Mouse (Mus musculus) cerebellum, adult 18-20 months (tissue): ENCODE measurements around the gene Timm22.

Experiments
- DNase-seq, 2 experiments: peaks; one replicate each; pipeline ENCODE4 v3.0.0; 2021

Gene Timm22

GRCm38 (mm10) chr11:76406702-76407583, at the start of gene Timm22:
TSS of gene Timm22 (plus strand) at chr11:76406952.
- peak; percentile 99 for DNase-seq

GRCm38 (mm10) chr11:76357464-76357863, 49.3 kb upstream of the Timm22 start:
- DNase-seq, result no peak

- no peak for DNase-seq
Observed at GRCm38 (mm10) chr11:76358628-76359320, 48.0 kb upstream of the Timm22 start.

- DNase-seq, result no peak
Observed at GRCm38 (mm10) chr11:76360255-76360654, 46.5 kb upstream of the Timm22 start.

GRCm38 (mm10) chr11:76361422-76361821, 45.3 kb upstream of the Timm22 start:
- DNase-seq, result no peak

- DNase-seq, result no peak
Observed at GRCm38 (mm10) chr11:76363178-76363577, 43.6 kb upstream of the Timm22 start.

- peak in 1 of 2 experiments; percentile 46 for DNase-seq
Observed at GRCm38 (mm10) chr11:76363636-76364035, 43.1 kb upstream of the Timm22 start.

GRCm38 (mm10) chr11:76364038-76364437, 42.7 kb upstream of the Timm22 start:
- DNase-seq, result no peak

GRCm38 (mm10) chr11:76366720-76367119, 40.0 kb upstream of the Timm22 start:
- DNase-seq, result no peak

- no peak for DNase-seq
Observed at GRCm38 (mm10) chr11:76370491-76370890, 36.3 kb upstream of the Timm22 start.

- DNase-seq, result peak; percentile 33 to 46
Observed at GRCm38 (mm10) chr11:76372120-76372519, 34.6 kb upstream of the Timm22 start.

- DNase-seq, result peak; percentile 63 to 71
Observed at GRCm38 (mm10) chr11:76372534-76372933, 34.2 kb upstream of the Timm22 start.

- no peak for DNase-seq
Observed at GRCm38 (mm10) chr11:76374491-76375185, 32.1 kb upstream of the Timm22 start.

- peak in 1 of 2 experiments; percentile 55 for DNase-seq
Observed at GRCm38 (mm10) chr11:76376425-76376824, 30.3 kb upstream of the Timm22 start.

- DNase-seq, result no peak
Observed at GRCm38 (mm10) chr11:76379921-76380544, 26.7 kb upstream of the Timm22 start.

GRCm38 (mm10) chr11:76381201-76381885, 25.4 kb upstream of the Timm22 start:
- no peak for DNase-seq

GRCm38 (mm10) chr11:76382711-76383324, 23.9 kb upstream of the Timm22 start:
- DNase-seq, result no peak

GRCm38 (mm10) chr11:76384307-76384706, 22.4 kb upstream of the Timm22 start:
- DNase-seq, result peak in 1 of 2 experiments; percentile 46

GRCm38 (mm10) chr11:76385017-76385416, 21.7 kb upstream of the Timm22 start:
- no peak for DNase-seq

GRCm38 (mm10) chr11:76385746-76386145, 21.0 kb upstream of the Timm22 start:
- no peak for DNase-seq

- DNase-seq, result no peak
Observed at GRCm38 (mm10) chr11:76387097-76387496, 19.7 kb upstream of the Timm22 start.

- no peak for DNase-seq
Observed at GRCm38 (mm10) chr11:76388711-76389110, 18.0 kb upstream of the Timm22 start.
